In the genomic region with DNA sequence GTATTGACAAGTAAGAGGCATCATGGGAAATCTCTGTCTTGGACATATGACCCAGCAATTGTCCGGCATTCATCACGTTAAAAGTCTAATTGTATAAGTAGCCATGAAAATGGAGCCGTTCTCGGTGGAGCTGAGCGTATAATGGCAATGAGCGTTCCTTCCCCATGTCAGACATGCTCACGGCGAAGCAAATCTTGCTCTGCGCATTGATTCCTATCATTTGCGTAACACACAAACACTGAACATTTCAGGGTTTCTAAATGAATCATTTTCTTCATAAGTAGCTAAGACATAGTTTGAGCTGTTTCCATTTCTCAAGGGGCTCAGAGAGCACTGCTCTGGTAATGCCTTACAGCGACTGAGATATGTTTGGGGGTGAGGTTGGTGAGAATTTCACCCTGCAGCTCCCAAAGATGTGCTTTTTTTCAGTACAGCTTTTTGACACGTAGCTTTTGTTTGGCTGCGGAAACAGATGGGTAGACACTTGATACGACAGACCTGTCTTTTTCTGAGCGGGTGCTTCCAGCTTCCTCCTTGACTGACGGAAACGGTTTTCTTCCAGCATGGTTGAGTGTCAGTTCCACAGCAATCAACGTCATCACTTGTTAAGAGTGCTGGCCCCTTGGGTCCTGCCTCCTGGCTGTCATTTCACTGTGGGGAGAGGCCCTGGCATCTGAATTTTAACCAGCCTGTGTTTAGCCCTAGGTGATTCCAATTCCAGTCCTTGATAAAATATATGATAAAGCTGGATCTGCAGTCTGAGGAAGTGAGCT, we compare ENCODE assay signal across 14 mouse cellular contexts.
DNase-seq lines count a peak whose midpoint lies in the region; ATAC-seq lines count a peak whose summit lies in the region.
"Had no signal": no experiment of that assay in that cellular context is flagged by ENCODE, and none has a peak within 500 bp of the region (broad histone marks: within the 10 kb centered on the region; RNA-seq: fewer than 3 reads in every experiment).

No protein-coding gene starts in this region.

- peak; percentile 90 for DNase-seq in heart, adult 11 months
- no peak for DNase-seq in heart, embryonic 10.5 days (ENCODE audit: low spot score)
- no peak for DNase-seq in thymus, postnatal 36 days
- no peak for DNase-seq in cerebellum, postnatal 4 days (ENCODE audit: low spot score in 2 of 2)
- DNase-seq: adrenal gland, adult 2 months; cerebellum, adult 11-12 months; kidney, postnatal 10 days; lung, embryonic 14.5 days had no signal

- no peak overlapping the region for H3K4me3 ChIP-seq in heart, embryonic 10.5 days
- no peak overlapping the region for H3K4me3 ChIP-seq in brown adipose tissue, adult 24 weeks (ENCODE audit: insufficient read depth, low read depth, low read length)
- H3K4me3 ChIP-seq in hindbrain, embryonic 12.5 days = no peak overlapping the region
- H3K4me3 ChIP-seq in neural tube, embryonic 13.5 days = no peak overlapping the region
- H3K4me3 ChIP-seq: embryonic facial prominence, embryonic 15.5 days; limb, embryonic 15.5 days had no signal

- WGBS in heart, embryonic 10.5 days = 74% methylated on average over 18 of the region's 18 CpGs
- WGBS in hindbrain, embryonic 12.5 days = 44% methylated on average over 18 of the region's 18 CpGs
- 33% methylated on average over 18 of the region's 18 CpGs for WGBS in neural tube, embryonic 13.5 days

- no peaks in the 10 kb centered on the region for H3K9me3 ChIP-seq in heart, embryonic 10.5 days
- no peaks in the 10 kb centered on the region for H3K9me3 ChIP-seq in hindbrain, embryonic 12.5 days (replicated peaks)
- H3K9me3 ChIP-seq in neural tube, embryonic 13.5 days = no peaks in the 10 kb centered on the region
- H3K9me3 ChIP-seq: embryonic facial prominence, embryonic 15.5 days; limb, embryonic 15.5 days had no signal

- peak; percentile 46; the same call in 1 of the 2 replicates for ATAC-seq in hindbrain, embryonic 12.5 days (ENCODE audit: low FRiP score)
- 0 out of 2 replicates have a peak, but pooled peaks have one; percentile 10 for ATAC-seq in neural tube, embryonic 13.5 days (ENCODE audit: low read depth)
- ATAC-seq: Patski had no signal

- H3K4me1 ChIP-seq in heart, embryonic 10.5 days = peaks cover 12% of the 10 kb centered on the region; the same call in 1 of the 2 replicates
- peaks cover 11% of the 10 kb centered on the region; the same call in 1 of the 2 replicates for H3K4me1 ChIP-seq in brown adipose tissue, adult 24 weeks (ENCODE audit: control insufficient read depth, insufficient read depth, insufficient read length, low read length)
- peaks cover 18% of the 10 kb centered on the region for H3K4me1 ChIP-seq in hindbrain, embryonic 12.5 days
- H3K4me1 ChIP-seq in neural tube, embryonic 13.5 days (replicated peaks) = peaks cover 33% of the 10 kb centered on the region
- H3K4me1 ChIP-seq: embryonic facial prominence, embryonic 15.5 days; limb, embryonic 15.5 days had no signal

- H3K36me3 ChIP-seq in heart, embryonic 10.5 days = no peaks in the 10 kb centered on the region
- no peaks in the 10 kb centered on the region for H3K36me3 ChIP-seq in hindbrain, embryonic 12.5 days
- no peaks in the 10 kb centered on the region for H3K36me3 ChIP-seq in neural tube, embryonic 13.5 days
- H3K36me3 ChIP-seq: embryonic facial prominence, embryonic 15.5 days; limb, embryonic 15.5 days had no signal

- H3K27ac ChIP-seq in heart, embryonic 10.5 days = no peak overlapping the region
- peak overlapping the region; percentile 31; the same call in 1 of the 2 replicates for H3K27ac ChIP-seq in brown adipose tissue, adult 24 weeks (replicated peaks; ENCODE audit: low read depth, low read length)
- peak overlapping the region; percentile 70 for H3K27ac ChIP-seq in hindbrain, embryonic 12.5 days
- H3K27ac ChIP-seq in neural tube, embryonic 13.5 days (replicated peaks) = peak overlapping the region; percentile 54
- H3K27ac ChIP-seq: embryonic facial prominence, embryonic 15.5 days; limb, embryonic 15.5 days had no signal

- H3K4me2 ChIP-seq in hindbrain, embryonic 12.5 days (replicated peaks) = no peak overlapping the region
- peak overlapping the region; percentile 21; the same call in 1 of the 2 replicates for H3K4me2 ChIP-seq in neural tube, embryonic 13.5 days
- H3K4me2 ChIP-seq: embryonic facial prominence, embryonic 15.5 days; limb, embryonic 15.5 days; lung, embryonic 14.5 days had no signal

- H3K27me3 ChIP-seq in heart, embryonic 10.5 days (ENCODE audit: insufficient read depth, poor library complexity, severe bottlenecking) = no peaks in the 10 kb centered on the region
- H3K27me3 ChIP-seq in hindbrain, embryonic 12.5 days = no peaks in the 10 kb centered on the region
- peaks cover 27% of the 10 kb centered on the region for H3K27me3 ChIP-seq in neural tube, embryonic 13.5 days
- H3K27me3 ChIP-seq: embryonic facial prominence, embryonic 15.5 days; limb, embryonic 15.5 days; Patski had no signal

- H3K9ac ChIP-seq in hindbrain, embryonic 12.5 days = no peak overlapping the region
- no peak overlapping the region for H3K9ac ChIP-seq in neural tube, embryonic 13.5 days
- H3K9ac ChIP-seq: embryonic facial prominence, embryonic 15.5 days; limb, embryonic 15.5 days; lung, embryonic 14.5 days had no signal
